Mouse (Mus musculus) megakaryocyte, embryonic 14.5 days (primary cell): ENCODE results near the gene Apba3.

Source experiments
- FLI1 ChIP-seq: IDR thresholded peaks from 2 replicates; pipeline ENCODE4 v1.6.1; 2012; ENCODE audit warnings: low read length, inconsistent platforms, mixed read lengths
- GATA1 ChIP-seq: IDR thresholded peaks from 3 replicates; pipeline ENCODE4 v1.6.1; 2012; ENCODE audit warnings: mixed read lengths, low read length, inconsistent platforms, borderline replicate concordance

DNA sequence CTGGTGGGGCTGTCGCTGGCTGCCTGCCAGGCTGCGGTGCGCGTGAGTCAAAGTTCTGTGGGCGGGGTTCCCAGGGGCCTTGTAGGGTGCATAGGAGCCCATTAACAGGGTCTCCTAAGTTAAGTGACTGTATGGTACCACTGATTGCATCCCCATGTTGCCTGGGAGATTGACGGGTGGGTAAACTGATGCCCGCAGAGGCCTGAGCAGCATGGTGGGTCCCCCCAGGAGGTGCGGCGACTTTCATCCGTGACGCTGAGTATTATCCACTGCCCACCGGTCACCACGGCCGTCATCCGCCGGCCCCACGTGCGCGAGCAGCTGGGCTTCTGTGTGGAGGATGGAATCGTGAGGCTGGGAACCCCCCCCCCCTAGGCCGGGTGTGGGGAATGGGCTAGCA lies 5.6 kb downstream of the Apba3 start:
- TF ChIP-seq GATA1 = no peak
- no peak for TF ChIP-seq FLI1
